Mouse (Mus musculus) adrenal gland, postnatal 4 days (tissue): ENCODE measurements around the gene Adarb2. TPM values are rescaled to one million over a fixed set of nuclear protein-coding genes. Genes with fewer than 3 reads are reported as not detected.

Experiments
- DNase-seq, 2 experiments: peaks; one replicate each; pipeline ENCODE4 v3.0.0; 2021 to 2022; ENCODE audit warnings: low spot score in 2 of 2, mixed read lengths in 2 of 2
- long read RNA-seq, 2 experiments: library from polyadenylated mRNA; stranded (forward); transcript quantifications; one replicate each; pipeline ENCODE4 v2.0.0; 2021
- total RNA-seq, 2 experiments: library from RNA; stranded (reverse); gene quantifications; 2 replicates each; pipeline ENCODE4 v1.2.3; 2021

Gene Adarb2
- under 1 TPM; 0.48 to 0.76 TPM for total RNA-seq
- long read RNA-seq, experiment 1 = 0 reads
- long read RNA-seq, experiment 2, partial matches to known transcripts = 0 of 2 reads
- long read RNA-seq, experiment 2, other reads (novel, unspliced or antisense) = 2 of 2 reads

DNA sequence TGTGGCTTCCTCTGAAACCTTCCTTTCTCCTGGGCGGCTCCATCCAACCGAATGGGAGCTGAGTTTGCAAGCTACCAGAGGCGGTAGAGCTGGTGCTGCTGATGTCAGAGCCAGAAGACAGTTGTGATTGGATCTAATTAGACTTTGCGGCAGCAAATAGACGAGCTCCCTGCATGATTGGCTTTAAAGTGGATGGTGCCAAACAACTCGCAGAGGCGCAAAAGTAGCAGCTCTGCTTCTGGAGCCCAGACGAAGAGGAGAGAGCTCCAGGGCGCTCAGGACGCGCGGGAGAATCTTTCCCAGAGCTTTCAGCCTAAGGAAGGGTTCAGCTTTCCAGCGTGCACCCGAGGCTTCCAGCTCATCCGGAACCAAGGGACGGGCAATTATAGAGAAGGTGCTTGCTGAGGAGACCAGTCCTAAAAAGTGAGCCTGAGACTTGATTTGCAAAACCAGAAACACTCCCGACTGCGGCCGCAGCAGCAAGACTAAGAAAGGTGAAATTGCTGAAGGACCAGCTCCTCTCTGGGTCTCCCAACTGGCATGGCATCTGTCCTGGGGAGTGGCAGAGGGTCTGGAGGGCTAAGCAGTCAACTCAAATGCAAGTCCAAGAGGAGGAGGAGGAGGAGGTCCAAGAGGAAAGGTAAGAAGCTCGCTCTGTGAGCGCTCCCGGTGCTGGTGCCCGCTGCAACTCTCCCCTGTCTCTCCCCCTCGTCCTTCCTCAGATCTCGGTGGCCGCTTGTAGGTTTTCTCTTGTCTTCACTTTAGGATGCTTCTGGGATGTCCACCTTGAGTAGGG is at the start of gene Adarb2:
TSS of gene Adarb2 (plus strand) at position 186 of the 796 bp plus-strand sequence.
- no peak for DNase-seq

GRCm38 (mm10) chr13:8173800-8174199 is 28.9 kb upstream of the Adarb2 start:
- no peak for DNase-seq

- DNase-seq = no peak
Measured at GRCm38 (mm10) chr13:8191977-8192376, 10.7 kb upstream of the Adarb2 start.

- no peak for DNase-seq
Measured at GRCm38 (mm10) chr13:8199186-8199880, 3.3 kb upstream of the Adarb2 start.

- DNase-seq = no peak
Measured at GRCm38 (mm10) chr13:8203477-8203813, 779 bp downstream of the Adarb2 start.

- no peak for DNase-seq
Measured at GRCm38 (mm10) chr13:8207337-8207736, 4.7 kb downstream of the Adarb2 start.

DNA sequence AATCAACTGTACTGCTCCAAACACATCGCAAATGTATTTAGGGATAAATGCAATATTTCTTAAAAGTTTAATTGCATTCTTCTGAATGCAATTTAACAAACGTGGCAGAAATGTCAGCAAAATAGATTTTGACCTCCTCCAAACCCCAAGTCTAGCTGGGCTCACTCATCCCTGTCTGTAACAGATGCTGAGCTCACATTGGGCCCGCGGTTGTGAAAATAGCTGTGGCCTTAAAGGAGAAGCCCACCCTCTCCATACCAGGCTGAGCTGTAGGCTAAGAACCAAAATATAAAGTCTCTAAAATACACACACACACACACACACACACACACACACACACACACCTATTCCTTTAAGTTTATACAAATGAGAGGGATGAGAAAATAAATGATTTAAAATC is 8.1 kb downstream of the Adarb2 start:
- no peak for DNase-seq

GRCm38 (mm10) chr13:8238871-8239270 is 36.2 kb downstream of the Adarb2 start:
- DNase-seq = no peak

GRCm38 (mm10) chr13:8248016-8248667 is 45.5 kb downstream of the Adarb2 start:
- DNase-seq = no peak

- no peak for DNase-seq
Measured at GRCm38 (mm10) chr13:8272158-8272945, 69.7 kb downstream of the Adarb2 start.

- DNase-seq = no peak
Measured at GRCm38 (mm10) chr13:8283116-8283515, 80.5 kb downstream of the Adarb2 start.

DNA sequence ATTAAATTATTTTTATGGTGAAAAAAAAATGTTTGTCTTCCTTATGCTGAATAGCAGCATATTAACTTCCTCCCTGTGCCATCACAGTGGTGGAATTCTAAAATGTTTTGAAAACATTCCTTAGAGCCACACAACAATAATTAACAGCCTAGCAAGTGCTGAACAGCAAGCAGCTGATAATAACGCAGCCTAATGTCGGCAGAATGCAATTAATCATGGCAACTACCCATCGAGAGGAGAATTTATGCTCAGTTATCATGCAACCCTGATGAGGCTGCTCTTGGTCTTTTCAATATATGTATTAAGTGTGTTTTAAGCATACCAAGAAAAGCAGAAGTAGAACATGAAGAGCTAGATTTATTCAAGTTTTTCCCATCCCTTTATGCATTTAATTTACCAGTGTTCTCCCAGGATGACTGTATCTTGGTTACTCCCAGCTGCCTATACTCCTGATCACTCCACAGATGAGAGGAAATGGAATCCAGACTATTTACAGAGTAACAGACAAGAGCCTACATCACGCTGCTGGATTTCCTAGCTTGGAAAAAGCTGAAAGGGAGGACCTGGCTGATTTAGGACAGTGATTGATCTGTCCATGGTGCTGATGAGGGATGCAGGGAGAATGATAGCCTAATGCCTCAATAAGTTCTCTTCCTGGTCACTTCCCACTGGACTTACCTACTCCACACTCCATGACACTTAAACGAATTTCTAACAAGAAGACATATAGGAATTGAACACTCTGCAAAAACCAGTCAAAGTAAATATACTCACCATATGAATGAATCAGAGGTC is 113.9 kb downstream of the Adarb2 start:
- DNase-seq = no peak

GRCm38 (mm10) chr13:8333589-8334455 is 131.2 kb downstream of the Adarb2 start:
- no peak for DNase-seq

DNA sequence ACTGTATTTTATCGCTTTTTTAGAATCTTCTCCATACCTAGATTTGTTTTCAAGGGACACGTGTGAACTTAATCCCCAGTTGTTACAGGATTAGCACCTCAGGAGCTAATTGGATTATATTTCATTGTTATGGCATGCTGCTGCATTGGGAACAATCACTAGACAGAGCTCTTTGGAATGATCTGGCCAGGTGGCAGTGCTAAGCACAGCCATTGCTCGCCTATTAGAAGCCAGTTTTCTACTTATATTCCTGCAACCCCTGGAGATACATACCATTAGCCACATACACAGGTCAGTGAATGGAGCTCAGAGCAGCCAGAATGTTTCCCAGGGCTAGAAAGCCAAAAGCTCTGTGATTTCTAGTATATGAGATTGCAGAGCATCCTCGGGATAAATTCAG is 131.9 kb downstream of the Adarb2 start:
- DNase-seq = no peak

GRCm38 (mm10) chr13:8341086-8341807 is 138.6 kb downstream of the Adarb2 start:
- DNase-seq = no peak

DNA sequence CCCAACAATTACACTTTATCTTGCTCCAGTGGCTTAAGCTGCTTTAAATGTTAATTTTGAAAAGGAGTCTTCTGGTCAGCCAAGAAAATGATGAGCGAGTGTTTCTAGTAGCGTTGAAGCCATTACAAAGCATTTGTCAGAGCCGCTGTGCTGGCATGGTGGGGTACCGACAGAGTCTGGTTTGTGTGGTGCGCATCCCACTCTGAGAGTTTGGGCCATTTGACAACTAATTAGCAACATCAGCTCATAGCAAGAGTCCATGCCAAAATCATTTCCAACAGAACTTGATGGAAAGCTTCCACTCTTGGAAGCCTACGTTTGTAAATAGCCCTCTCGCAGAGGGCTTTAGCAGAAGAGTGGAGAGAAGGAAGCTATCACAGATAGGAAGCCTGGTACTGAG is 144.5 kb downstream of the Adarb2 start:
- DNase-seq = no peak

GRCm38 (mm10) chr13:8352341-8352740 is 149.7 kb downstream of the Adarb2 start:
- no peak for DNase-seq

DNA sequence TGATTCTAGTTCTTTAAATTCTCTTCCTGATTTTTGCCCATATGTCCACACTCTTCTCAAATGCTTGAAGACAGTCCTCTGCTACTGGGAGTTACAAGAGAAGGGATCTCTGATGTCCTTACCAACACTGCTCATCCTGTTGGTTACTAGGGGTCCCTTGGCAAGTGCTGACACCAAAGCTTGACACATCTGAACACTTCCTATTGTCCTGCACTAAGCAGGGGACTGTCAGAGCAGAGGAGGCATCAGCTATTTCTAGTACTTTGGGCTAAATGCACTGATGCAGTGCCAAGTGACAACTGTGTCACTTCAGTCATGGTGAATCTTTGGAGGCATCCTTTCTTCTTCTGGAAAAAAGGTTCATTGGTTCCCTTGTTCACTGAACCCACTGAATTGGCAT is 150.3 kb downstream of the Adarb2 start:
- no peak for DNase-seq

DNA sequence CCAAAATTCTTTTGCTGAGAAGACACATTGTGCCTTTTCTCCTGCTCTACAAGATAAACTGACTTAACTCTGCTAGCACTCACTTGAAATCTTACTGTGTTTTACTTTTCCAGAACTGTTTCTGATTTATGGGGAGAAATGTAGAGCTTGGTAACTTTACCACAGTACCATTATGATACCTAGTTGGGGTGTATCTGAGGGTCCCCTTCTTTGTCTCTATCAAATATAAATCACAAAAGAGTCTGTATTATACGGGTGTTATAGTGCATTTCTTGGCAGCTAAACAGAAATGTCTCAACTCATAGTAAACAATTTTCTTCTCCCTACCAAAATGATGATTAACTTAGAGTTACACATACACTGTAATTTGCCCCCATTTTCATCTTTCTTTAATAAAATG is 162.9 kb downstream of the Adarb2 start:
- DNase-seq = no peak
